Mouse (Mus musculus): ENCODE data around the gene Vrk1. TPM values are rescaled to one million over a fixed set of nuclear protein-coding genes. Genes with fewer than 3 reads are reported as not detected.

The Vrk1 gene
- polyA plus RNA-seq, 1 experiment = 11.6 TPM

- no peak overlapping the region for H3K4me3 ChIP-seq (ENCODE audit: control insufficient read depth, low read depth, low read length)
- no peak for TF ChIP-seq POLR2A (IDR thresholded peaks at IDR 0.05; ENCODE audit: control insufficient read depth, low read depth, low read length)
- TF ChIP-seq CTCF (IDR thresholded peaks at IDR 0.05; ENCODE audit: control insufficient read depth, insufficient read depth, insufficient replicate concordance, low read depth, low read length) = no peak
- no peaks in the 10 kb centered on the region for H3K36me3 ChIP-seq (ENCODE audit: control insufficient read depth, insufficient read depth, low read length)
- H3K27me3 ChIP-seq (ENCODE audit: control insufficient read depth, insufficient read depth, low read length) = no peaks in the 10 kb centered on the region
- no peaks in the 10 kb centered on the region for H3K4me1 ChIP-seq (ENCODE audit: control insufficient read depth, insufficient read depth, low read length)
- H3K27ac ChIP-seq (ENCODE audit: control insufficient read depth, insufficient read depth, low read depth, low read length) = no peak overlapping the region
Measured at GRCm38 (mm10) chr12:106020063-106020462, 10.0 kb downstream of the Vrk1 start.

- no peaks in the 10 kb centered on the region for H3K36me3 ChIP-seq (ENCODE audit: control insufficient read depth, insufficient read depth, low read length)
Measured at GRCm38 (mm10) chr12:106023652-106024051, 13.6 kb downstream of the Vrk1 start.

GRCm38 (mm10) chr12:106025416-106025815, 15.4 kb downstream of the Vrk1 start:
- no peaks in the 10 kb centered on the region for H3K4me1 ChIP-seq (ENCODE audit: control insufficient read depth, insufficient read depth, low read length)
- H3K4me3 ChIP-seq (ENCODE audit: control insufficient read depth, low read depth, low read length) = no peak overlapping the region
- H3K36me3 ChIP-seq (ENCODE audit: control insufficient read depth, insufficient read depth, low read length) = no peaks in the 10 kb centered on the region
- no peaks in the 10 kb centered on the region for H3K27me3 ChIP-seq (ENCODE audit: control insufficient read depth, insufficient read depth, low read length)
- no peak overlapping the region for H3K27ac ChIP-seq (ENCODE audit: control insufficient read depth, insufficient read depth, low read depth, low read length)
- no peak for TF ChIP-seq POLR2A (IDR thresholded peaks at IDR 0.05; ENCODE audit: control insufficient read depth, low read depth, low read length)
- peak; percentile 14; the same call in 1 of the 2 replicates for TF ChIP-seq CTCF (IDR thresholded peaks at IDR 0.05; ENCODE audit: control insufficient read depth, insufficient read depth, insufficient replicate concordance, low read depth, low read length)

More at GRCm38 (mm10) chr12:106023652-106024051, 13.6 kb downstream of the Vrk1 start:
- H3K4me1 ChIP-seq (ENCODE audit: control insufficient read depth, insufficient read depth, low read length) = no peaks in the 10 kb centered on the region
- no peak for TF ChIP-seq CTCF (IDR thresholded peaks at IDR 0.05; ENCODE audit: control insufficient read depth, insufficient read depth, insufficient replicate concordance, low read depth, low read length)
- no peak for TF ChIP-seq POLR2A (IDR thresholded peaks at IDR 0.05; ENCODE audit: control insufficient read depth, low read depth, low read length)
- H3K4me3 ChIP-seq (ENCODE audit: control insufficient read depth, low read depth, low read length) = no peak overlapping the region
- H3K27ac ChIP-seq (ENCODE audit: control insufficient read depth, insufficient read depth, low read depth, low read length) = no peak overlapping the region
- no peaks in the 10 kb centered on the region for H3K27me3 ChIP-seq (ENCODE audit: control insufficient read depth, insufficient read depth, low read length)

GRCm38 (mm10) chr12:106026385-106027134, 16.5 kb downstream of the Vrk1 start:
- TF ChIP-seq CTCF (IDR thresholded peaks at IDR 0.05; ENCODE audit: control insufficient read depth, insufficient read depth, insufficient replicate concordance, low read depth, low read length) (no peak), POLR2A (IDR thresholded peaks at IDR 0.05; ENCODE audit: control insufficient read depth, low read depth, low read length) (no peak)
- Histone ChIP-seq H3K27me3 (ENCODE audit: control insufficient read depth, insufficient read depth, low read length) (no peaks in the 10 kb centered on the region), H3K36me3 (ENCODE audit: control insufficient read depth, insufficient read depth, low read length) (no peaks in the 10 kb centered on the region), H3K27ac (ENCODE audit: control insufficient read depth, insufficient read depth, low read depth, low read length) (no peak overlapping the region), H3K4me1 (ENCODE audit: control insufficient read depth, insufficient read depth, low read length) (no peaks in the 10 kb centered on the region; the same call in 1 of the 2 replicates), H3K4me3 (ENCODE audit: control insufficient read depth, low read depth, low read length) (no peak overlapping the region)

- no peaks in the 10 kb centered on the region for H3K27me3 ChIP-seq (ENCODE audit: control insufficient read depth, insufficient read depth, low read length)
- H3K4me1 ChIP-seq (ENCODE audit: control insufficient read depth, insufficient read depth, low read length) = peaks cover 6% of the 10 kb centered on the region
- no peaks in the 10 kb centered on the region for H3K36me3 ChIP-seq (ENCODE audit: control insufficient read depth, insufficient read depth, low read length)
- no peak overlapping the region for H3K4me3 ChIP-seq (ENCODE audit: control insufficient read depth, low read depth, low read length)
- TF ChIP-seq CTCF (IDR thresholded peaks at IDR 0.05; ENCODE audit: control insufficient read depth, insufficient read depth, insufficient replicate concordance, low read depth, low read length) (no peak), POLR2A (IDR thresholded peaks at IDR 0.05; ENCODE audit: control insufficient read depth, low read depth, low read length) (no peak)
- no peak overlapping the region for H3K27ac ChIP-seq (ENCODE audit: control insufficient read depth, insufficient read depth, low read depth, low read length)
Measured at GRCm38 (mm10) chr12:106027372-106027771, 17.3 kb downstream of the Vrk1 start.

GRCm38 (mm10) chr12:106029582-106029981, 19.6 kb downstream of the Vrk1 start:
- Histone ChIP-seq H3K4me1 (ENCODE audit: control insufficient read depth, insufficient read depth, low read length) (peaks cover 8% of the 10 kb centered on the region), H3K4me3 (ENCODE audit: control insufficient read depth, low read depth, low read length) (no peak overlapping the region), H3K27me3 (ENCODE audit: control insufficient read depth, insufficient read depth, low read length) (no peaks in the 10 kb centered on the region), H3K36me3 (ENCODE audit: control insufficient read depth, insufficient read depth, low read length) (no peaks in the 10 kb centered on the region), H3K27ac (ENCODE audit: control insufficient read depth, insufficient read depth, low read depth, low read length) (no peak overlapping the region)
- TF ChIP-seq POLR2A (IDR thresholded peaks at IDR 0.05; ENCODE audit: control insufficient read depth, low read depth, low read length) (no peak), CTCF (IDR thresholded peaks at IDR 0.05; ENCODE audit: control insufficient read depth, insufficient read depth, insufficient replicate concordance, low read depth, low read length) (no peak)

GRCm38 (mm10) chr12:106030146-106030745, 20.2 kb downstream of the Vrk1 start:
- H3K27me3 ChIP-seq (ENCODE audit: control insufficient read depth, insufficient read depth, low read length) = no peaks in the 10 kb centered on the region
- H3K36me3 ChIP-seq (ENCODE audit: control insufficient read depth, insufficient read depth, low read length) = no peaks in the 10 kb centered on the region
- TF ChIP-seq POLR2A (IDR thresholded peaks at IDR 0.05; ENCODE audit: control insufficient read depth, low read depth, low read length) = no peak
- TF ChIP-seq CTCF (IDR thresholded peaks at IDR 0.05; ENCODE audit: control insufficient read depth, insufficient read depth, insufficient replicate concordance, low read depth, low read length) = no peak
- H3K27ac ChIP-seq (ENCODE audit: control insufficient read depth, insufficient read depth, low read depth, low read length) = 0 out of 2 replicates have a peak overlapping the region, but pooled peaks have one; percentile 5
- no peak overlapping the region for H3K4me3 ChIP-seq (ENCODE audit: control insufficient read depth, low read depth, low read length)
- H3K4me1 ChIP-seq (ENCODE audit: control insufficient read depth, insufficient read depth, low read length) = peaks cover 8% of the 10 kb centered on the region

Measured in testis, adult 2 months (tissue).